Mouse (Mus musculus) spleen, adult 2 months (tissue): Measurements from ENCODE around the gene Kcnj14.

Source experiments
- CTCF ChIP-seq: fragments of 200-500 bp; IDR thresholded peaks from 2 replicates; pipeline ENCODE4 v1.5.1; 2011; ENCODE audit warnings: mild to moderate bottlenecking, inconsistent platforms; ENCODE audit not compliant: insufficient read depth, insufficient read length, insufficient replicate concordance; ENCODE audit errors: extremely low read depth
- POLR2A ChIP-seq: fragments of 200-500 bp; IDR thresholded peaks from 2 replicates; pipeline ENCODE4 v1.6.1; 2011; ENCODE audit warnings: low read depth, low read length, inconsistent platforms

DNA sequence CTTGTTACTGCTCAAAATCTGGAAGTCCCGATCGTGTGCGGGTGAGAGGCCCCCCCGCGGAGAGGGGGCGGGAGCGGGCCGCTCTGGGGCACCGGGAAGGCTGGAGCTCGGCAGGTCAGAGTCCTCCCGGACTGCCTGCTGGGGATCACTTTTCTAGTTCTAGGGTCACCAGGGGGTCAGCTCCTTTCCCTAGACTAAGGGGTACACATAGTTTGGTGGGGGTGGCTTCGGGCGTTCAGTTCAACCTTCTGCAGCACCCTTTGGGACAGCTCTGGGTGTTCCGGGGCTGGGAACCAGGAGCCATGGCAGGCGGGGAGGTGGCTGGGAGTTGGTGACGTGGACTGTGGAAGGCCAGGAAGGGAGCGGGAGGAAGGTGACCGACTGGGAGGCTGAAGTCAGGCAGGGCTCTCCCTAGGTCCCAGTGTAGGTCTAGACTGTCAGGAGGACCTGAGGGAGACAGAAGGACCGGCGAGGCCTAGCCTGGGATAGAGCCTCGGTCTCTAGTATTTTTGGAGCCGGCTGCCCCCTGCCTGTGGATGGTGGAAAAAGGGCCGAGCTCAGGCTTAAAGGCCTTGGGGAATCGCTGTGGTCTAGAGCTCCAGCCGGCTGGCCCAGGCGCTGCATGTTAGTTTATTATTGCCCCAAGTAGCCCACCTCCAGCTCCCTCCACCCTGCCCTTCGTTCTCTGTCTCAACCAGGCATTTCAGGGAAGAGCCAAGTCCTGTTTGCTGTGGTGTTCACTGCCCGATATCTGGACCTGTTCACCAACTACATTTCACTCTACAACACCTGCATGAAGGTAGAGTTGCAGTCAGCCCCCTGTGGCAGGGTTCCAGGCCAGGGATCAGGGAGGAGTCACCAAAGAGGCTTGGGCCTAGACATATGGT is 48.7 kb upstream of the Kcnj14 start:
- TF ChIP-seq CTCF (no peak), POLR2A (no peak)
